Mouse (Mus musculus): Measurements from ENCODE around the gene D430041D05Rik. TPM values are rescaled to one million over a fixed set of nuclear protein-coding genes. Genes with fewer than 3 reads are reported as not detected.
A peak's percentile ranks its signal among the peaks of the same experiment; 100 is the strongest.

The D430041D05Rik gene
- polyA plus RNA-seq (2015; fragmentation: Nextera tagmentation; extraction: Ambion mirVana), result 7.7 and 9.5 TPM in 2 replicates

GRCm38 (mm10) chr2:104410963-104411545, at the start of gene D430041D05Rik:
Gene D430041D05Rik (minus strand): TSS chr2:104411013.
- Histone ChIP-seq H3K9ac (replicated peaks) (peak within 1 kb of the TSS; percentile 90), H3K36me3 (no peaks in the 10 kb centered on the region), H3K4me3 (replicated peaks) (peak within 1 kb of the TSS; percentile 84), H3K9me3 (replicated peaks) (no peaks in the 10 kb centered on the region), H3K27ac (replicated peaks) (peak within 1 kb of the TSS; percentile 91), H3K27me3 (replicated peaks) (no peaks in the 10 kb centered on the region), H3K4me2 (peak within 1 kb of the TSS; percentile 74), H3K4me1 (peaks cover 37% of the 10 kb centered on the region)
- WGBS, result 55% methylated on average over 4 of the region's 4 CpGs
- ATAC-seq (ENCODE audit: low FRiP score), result no peak; the same call in 1 of the 2 replicates

GRCm38 (mm10) chr2:104460021-104460420, 49.2 kb upstream of the D430041D05Rik start:
- Histone ChIP-seq H3K36me3 (no peaks in the 10 kb centered on the region), H3K4me1 (no peaks in the 10 kb centered on the region), H3K9me3 (replicated peaks) (no peaks in the 10 kb centered on the region), H3K27me3 (replicated peaks) (no peaks in the 10 kb centered on the region), H3K27ac (replicated peaks) (no peak overlapping the region), H3K4me3 (replicated peaks) (no peak overlapping the region), H3K4me2 (no peak overlapping the region), H3K9ac (replicated peaks) (no peak overlapping the region)
- 67% methylated on average over 3 of the region's 3 CpGs for WGBS
- no peak for ATAC-seq (ENCODE audit: low FRiP score)

GRCm38 (mm10) chr2:104458569-104459332, 47.9 kb upstream of the D430041D05Rik start:
- ATAC-seq (ENCODE audit: low FRiP score), result no peak
- no peak overlapping the region for H3K27ac ChIP-seq (replicated peaks)
- 88% methylated on average over 8 of the region's 8 CpGs for WGBS
- H3K9ac ChIP-seq (replicated peaks), result no peak overlapping the region
- H3K36me3 ChIP-seq, result no peaks in the 10 kb centered on the region
- H3K9me3 ChIP-seq (replicated peaks), result no peaks in the 10 kb centered on the region
- H3K27me3 ChIP-seq (replicated peaks), result no peaks in the 10 kb centered on the region
- H3K4me1 ChIP-seq, result no peaks in the 10 kb centered on the region
- no peak overlapping the region for H3K4me3 ChIP-seq (replicated peaks)
- H3K4me2 ChIP-seq, result no peak overlapping the region

- WGBS, result 81% methylated on average over 3 of the region's 3 CpGs
- H3K4me1 ChIP-seq, result no peaks in the 10 kb centered on the region
- H3K27me3 ChIP-seq (replicated peaks), result no peaks in the 10 kb centered on the region
- no peak overlapping the region for H3K9ac ChIP-seq (replicated peaks)
- H3K27ac ChIP-seq (replicated peaks), result no peak overlapping the region
- no peaks in the 10 kb centered on the region for H3K36me3 ChIP-seq
- ATAC-seq (ENCODE audit: low FRiP score), result no peak
- H3K4me2 ChIP-seq, result no peak overlapping the region
- no peaks in the 10 kb centered on the region for H3K9me3 ChIP-seq (replicated peaks)
- no peak overlapping the region for H3K4me3 ChIP-seq (replicated peaks)
Observed at GRCm38 (mm10) chr2:104457106-104457505, 46.3 kb upstream of the D430041D05Rik start.

GRCm38 (mm10) chr2:104450685-104451084, 39.9 kb upstream of the D430041D05Rik start:
- H3K27ac ChIP-seq (replicated peaks), result no peak overlapping the region
- no peak overlapping the region for H3K9ac ChIP-seq (replicated peaks)
- no peak overlapping the region for H3K4me3 ChIP-seq (replicated peaks)
- no peak for ATAC-seq (ENCODE audit: low FRiP score)
- H3K36me3 ChIP-seq, result no peaks in the 10 kb centered on the region
- no peaks in the 10 kb centered on the region for H3K27me3 ChIP-seq (replicated peaks)
- no peaks in the 10 kb centered on the region for H3K4me1 ChIP-seq
- H3K9me3 ChIP-seq (replicated peaks), result no peaks in the 10 kb centered on the region
- WGBS, result 89% methylated on average over 3 of the region's 3 CpGs
- H3K4me2 ChIP-seq, result no peak overlapping the region

GRCm38 (mm10) chr2:104449191-104449590, 38.4 kb upstream of the D430041D05Rik start:
- no peaks in the 10 kb centered on the region for H3K9me3 ChIP-seq (replicated peaks)
- H3K4me2 ChIP-seq, result no peak overlapping the region
- H3K9ac ChIP-seq (replicated peaks), result no peak overlapping the region
- no peaks in the 10 kb centered on the region for H3K27me3 ChIP-seq (replicated peaks)
- H3K27ac ChIP-seq (replicated peaks), result no peak overlapping the region
- ATAC-seq (ENCODE audit: low FRiP score), result no peak
- WGBS, result 95% methylated on average over 1 of the region's 1 CpGs
- H3K4me3 ChIP-seq (replicated peaks), result no peak overlapping the region
- no peaks in the 10 kb centered on the region for H3K36me3 ChIP-seq
- no peaks in the 10 kb centered on the region for H3K4me1 ChIP-seq

GRCm38 (mm10) chr2:104448201-104448600, 37.4 kb upstream of the D430041D05Rik start:
- WGBS, result 77% methylated on average over 4 of the region's 4 CpGs
- no peaks in the 10 kb centered on the region for H3K36me3 ChIP-seq
- no peak overlapping the region for H3K4me2 ChIP-seq
- H3K4me1 ChIP-seq, result no peaks in the 10 kb centered on the region
- H3K27ac ChIP-seq (replicated peaks), result no peak overlapping the region
- ATAC-seq (ENCODE audit: low FRiP score), result no peak
- no peak overlapping the region for H3K4me3 ChIP-seq (replicated peaks)
- H3K9me3 ChIP-seq (replicated peaks), result no peaks in the 10 kb centered on the region
- H3K9ac ChIP-seq (replicated peaks), result no peak overlapping the region
- H3K27me3 ChIP-seq (replicated peaks), result no peaks in the 10 kb centered on the region

- H3K4me1 ChIP-seq, result no peaks in the 10 kb centered on the region
- no peak overlapping the region for H3K27ac ChIP-seq (replicated peaks)
- WGBS, result 79% methylated on average over 1 of the region's 1 CpGs
- no peak overlapping the region for H3K4me2 ChIP-seq
- H3K9me3 ChIP-seq (replicated peaks), result no peaks in the 10 kb centered on the region
- peaks cover 1% of the 10 kb centered on the region; the same call in 1 of the 2 replicates for H3K36me3 ChIP-seq
- ATAC-seq (ENCODE audit: low FRiP score), result no peak
- no peaks in the 10 kb centered on the region for H3K27me3 ChIP-seq (replicated peaks)
- H3K9ac ChIP-seq (replicated peaks), result no peak overlapping the region
- no peak overlapping the region for H3K4me3 ChIP-seq (replicated peaks)
Observed at GRCm38 (mm10) chr2:104446016-104446415, 35.2 kb upstream of the D430041D05Rik start.

GRCm38 (mm10) chr2:104444776-104445175, 34.0 kb upstream of the D430041D05Rik start:
- 47% methylated on average over 2 of the region's 2 CpGs for WGBS
- no peak overlapping the region for H3K9ac ChIP-seq (replicated peaks)
- peaks cover 5% of the 10 kb centered on the region; the same call in 1 of the 2 replicates for H3K36me3 ChIP-seq
- H3K27me3 ChIP-seq (replicated peaks), result no peaks in the 10 kb centered on the region
- H3K4me1 ChIP-seq, result no peaks in the 10 kb centered on the region
- no peaks in the 10 kb centered on the region for H3K9me3 ChIP-seq (replicated peaks)
- no peak overlapping the region for H3K4me2 ChIP-seq
- no peak overlapping the region for H3K4me3 ChIP-seq (replicated peaks)
- peak; percentile 85; the same call in 1 of the 2 replicates for ATAC-seq (ENCODE audit: low FRiP score)
- H3K27ac ChIP-seq (replicated peaks), result no peak overlapping the region

- Histone ChIP-seq H3K36me3 (peaks cover 15% of the 10 kb centered on the region), H3K27me3 (replicated peaks) (no peaks in the 10 kb centered on the region), H3K4me1 (no peaks in the 10 kb centered on the region), H3K4me2 (no peak overlapping the region), H3K9ac (replicated peaks) (no peak overlapping the region), H3K4me3 (replicated peaks) (no peak overlapping the region), H3K27ac (replicated peaks) (no peak overlapping the region), H3K9me3 (replicated peaks) (no peaks in the 10 kb centered on the region)
- WGBS, result 79% methylated on average over 4 of the region's 4 CpGs
- ATAC-seq (ENCODE audit: low FRiP score), result no peak
Observed at GRCm38 (mm10) chr2:104442341-104442740, 31.5 kb upstream of the D430041D05Rik start.

- peaks cover 57% of the 10 kb centered on the region for H3K36me3 ChIP-seq
- no peak overlapping the region for H3K4me3 ChIP-seq (replicated peaks)
- no peak overlapping the region for H3K9ac ChIP-seq (replicated peaks)
- no peak overlapping the region for H3K4me2 ChIP-seq
- no peak for ATAC-seq (ENCODE audit: low FRiP score)
- H3K27ac ChIP-seq (replicated peaks), result no peak overlapping the region
- H3K27me3 ChIP-seq (replicated peaks), result no peaks in the 10 kb centered on the region
- WGBS, result 92% methylated on average over 3 of the region's 3 CpGs
- no peaks in the 10 kb centered on the region for H3K9me3 ChIP-seq (replicated peaks)
- H3K4me1 ChIP-seq, result no peaks in the 10 kb centered on the region
Observed at GRCm38 (mm10) chr2:104436226-104436625, 25.4 kb upstream of the D430041D05Rik start.

- Histone ChIP-seq H3K9me3 (replicated peaks) (no peaks in the 10 kb centered on the region), H3K36me3 (peaks cover 47% of the 10 kb centered on the region), H3K4me2 (no peak overlapping the region), H3K4me1 (no peaks in the 10 kb centered on the region), H3K27me3 (replicated peaks) (no peaks in the 10 kb centered on the region), H3K9ac (replicated peaks) (no peak overlapping the region), H3K4me3 (replicated peaks) (no peak overlapping the region), H3K27ac (replicated peaks) (no peak overlapping the region)
- no peak for ATAC-seq (ENCODE audit: low FRiP score)
- WGBS, result 92% methylated on average over 6 of the region's 6 CpGs
Observed at GRCm38 (mm10) chr2:104431067-104431466, 20.3 kb upstream of the D430041D05Rik start.

Measured in neural tube, embryonic 15.5 days (tissue).